Mouse (Mus musculus): ENCODE data around the gene Slc7a11.

GRCm38 (mm10) chr3:49866061-49866515 is 577.3 kb downstream of the Slc7a11 start:
- no peak for TF ChIP-seq CTCF (IDR thresholded peaks at IDR 0.05; ENCODE audit: low read depth)
- TF ChIP-seq EP300 (optimal IDR thresholded peaks at IDR 0.05) = no peak
